Mouse (Mus musculus) left cerebral cortex, adult 9 months (tissue): Measurements from ENCODE around the gene Vamp3.
"Not testable (repeated sequence)": the region's sequence is repeated elsewhere in the genome, so short reads cannot be mapped to it uniquely, and the experiment has no call there.

ENCODE experiments used
- DNase-seq, 2 experiments: peaks; one replicate each; pipeline ENCODE4 v3.0.0; 2022; ENCODE audit warnings: low spot score in 2 of 2

Gene Vamp3

DNA sequence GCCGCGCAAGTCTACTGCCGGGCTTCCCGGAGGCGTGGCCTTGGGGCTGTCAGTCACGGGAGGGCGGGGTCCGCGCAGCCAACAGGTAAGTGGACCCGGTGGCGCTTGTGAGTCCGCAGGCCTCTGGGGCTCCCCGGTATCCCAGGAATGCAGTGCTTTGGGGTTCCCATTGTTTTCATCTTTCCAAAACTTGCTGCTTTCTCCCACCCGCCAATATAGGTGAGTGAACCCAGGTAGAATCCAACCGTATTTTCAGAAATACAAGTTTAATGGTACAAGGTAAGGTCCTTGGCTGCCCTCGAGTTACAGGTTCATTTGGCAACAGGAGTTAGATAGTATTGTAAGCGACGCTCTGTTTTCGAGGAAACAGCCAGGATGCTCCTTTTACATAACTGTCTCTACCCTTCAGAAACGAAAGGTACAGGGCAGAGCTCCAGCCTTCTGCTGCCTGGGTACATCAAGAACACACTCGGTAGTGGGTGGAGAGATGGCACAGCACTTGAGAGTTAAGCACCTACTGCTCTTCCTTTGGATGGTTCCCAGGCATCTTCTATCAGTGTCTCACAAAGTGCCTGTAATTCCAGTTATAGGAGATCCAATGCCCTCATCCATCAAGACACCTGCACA lies 12.7 kb downstream of the Vamp3 start:
- peak in 1 of 2 experiments; percentile 76 for DNase-seq

- DNase-seq: peak; percentile 92 to 97
These were observed 13.5 kb downstream of the Vamp3 start, which contains the start of gene Per3 for GRCm38 (mm10) chr4:151044037-151044943. Gene Per3 (minus strand): TSS chr4:151044665.

GRCm38 (mm10) chr4:151043281-151043680 lies 14.5 kb downstream of the Vamp3 start:
- DNase-seq: no peak

DNA sequence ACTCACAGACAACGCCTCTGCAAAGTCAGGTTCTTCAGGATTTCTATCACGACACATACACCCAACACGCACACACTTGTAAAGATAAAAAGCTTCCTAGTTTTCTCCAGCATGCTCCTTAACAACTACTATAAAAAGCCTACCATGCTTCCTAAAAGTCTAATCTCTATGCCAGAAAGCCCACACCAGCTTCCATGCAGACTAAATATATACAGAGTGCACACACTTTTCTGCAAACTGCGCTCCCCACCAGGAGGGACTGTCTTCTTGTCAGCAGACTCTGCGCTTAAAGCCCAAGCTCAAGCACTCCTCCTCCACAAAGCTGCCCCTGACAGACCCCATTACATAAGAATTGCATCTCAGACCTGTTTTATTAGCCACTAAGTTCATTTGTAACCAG lies 16.3 kb downstream of the Vamp3 start:
- peak in 1 of 2 experiments; percentile 52 for DNase-seq

- DNase-seq: no peak
These were observed 20.0 kb downstream of the Vamp3 start for GRCm38 (mm10) chr4:151037800-151038199.

DNA sequence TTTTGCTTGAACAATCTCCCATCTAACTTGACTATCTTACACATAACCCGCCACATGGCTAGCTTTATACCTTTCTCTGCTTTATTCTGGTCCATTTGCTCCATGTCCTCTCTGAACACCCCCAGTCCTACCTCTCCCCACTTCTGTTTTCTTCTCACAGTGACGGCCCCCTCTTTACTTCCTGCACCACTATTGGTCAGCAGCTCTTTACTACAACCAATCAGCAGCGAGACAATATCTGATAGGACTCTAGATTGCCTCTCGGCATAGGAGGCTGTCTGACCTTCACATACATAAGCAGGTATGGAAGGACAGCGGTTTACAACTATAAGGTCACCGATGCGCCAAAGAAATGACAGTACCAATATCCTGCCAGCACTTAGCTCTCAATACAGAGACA lies 21.2 kb downstream of the Vamp3 start:
- DNase-seq: no peak

DNA sequence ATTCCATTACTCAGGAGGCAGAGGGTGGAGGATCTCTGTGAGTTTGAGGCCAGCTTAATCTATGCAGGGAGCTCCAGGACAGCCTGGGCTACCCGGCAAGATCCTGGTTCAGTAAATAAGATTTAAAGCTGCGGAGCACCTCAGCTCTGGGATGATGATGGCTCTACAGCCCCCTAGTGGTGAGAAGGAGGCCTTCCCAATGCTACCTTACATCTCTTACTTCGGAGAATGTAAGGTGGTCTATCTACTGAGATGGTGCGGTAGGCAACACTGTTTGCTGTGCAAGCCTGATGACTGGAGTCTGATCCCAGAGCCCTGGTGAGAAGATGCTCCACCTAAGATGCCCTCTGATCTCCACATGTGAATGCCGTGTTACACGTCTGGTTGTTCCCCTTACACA lies 30.8 kb downstream of the Vamp3 start:
- peak in 1 of 2 experiments; percentile 23 for DNase-seq

GRCm38 (mm10) chr4:151024152-151024551 lies 33.6 kb downstream of the Vamp3 start:
- no peak for DNase-seq

- DNase-seq: not testable (repeated sequence)
These were observed 40.4 kb downstream of the Vamp3 start for GRCm38 (mm10) chr4:151017356-151017755.

GRCm38 (mm10) chr4:151015946-151016345 lies 41.8 kb downstream of the Vamp3 start:
- no peak for DNase-seq

- no peak for DNase-seq
These were observed 47.4 kb downstream of the Vamp3 start for GRCm38 (mm10) chr4:151010316-151010715.

DNA sequence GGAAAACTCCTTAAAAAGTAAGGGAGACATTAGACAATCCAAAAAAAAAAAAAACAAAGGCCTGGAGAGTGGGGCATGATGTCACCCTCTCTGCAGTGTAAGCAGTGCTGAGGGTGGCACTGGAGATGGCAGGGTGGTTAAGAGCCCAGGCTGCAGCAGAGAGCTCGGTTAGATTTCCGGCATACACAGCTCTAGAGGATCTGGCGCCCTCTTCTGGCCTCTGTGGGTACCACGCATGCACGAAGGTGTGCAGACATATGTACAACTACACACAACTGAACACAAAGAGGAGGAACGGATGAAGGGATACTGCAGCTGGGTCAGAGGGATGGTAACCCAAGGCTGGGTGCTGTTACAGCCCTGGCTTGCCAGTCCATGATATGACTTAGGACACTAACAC lies 50.8 kb downstream of the Vamp3 start:
- peak in 1 of 2 experiments; percentile 16 for DNase-seq

GRCm38 (mm10) chr4:151005656-151006318 lies 52.0 kb downstream of the Vamp3 start:
- no peak for DNase-seq

- DNase-seq: no peak
These were observed 56.4 kb downstream of the Vamp3 start for GRCm38 (mm10) chr4:151001397-151001796.

GRCm38 (mm10) chr4:150998626-150999025 lies 59.1 kb downstream of the Vamp3 start:
- no peak for DNase-seq
